Mouse (Mus musculus) ES-E14 (cell line): ENCODE results near the gene Sh3kbp1.

Experiments
- CHD2 ChIP-seq: IDR thresholded peaks from 2 replicates; pipeline ENCODE4 v1.6.1; 2014; ENCODE audit warnings: mild to moderate bottlenecking, low read depth, low read length, inconsistent platforms
- MAFK ChIP-seq: IDR thresholded peaks from 2 replicates; pipeline ENCODE4 v1.6.1; 2014; ENCODE audit warnings: mild to moderate bottlenecking, low read depth, low read length, inconsistent platforms; ENCODE audit not compliant: insufficient read depth

DNA sequence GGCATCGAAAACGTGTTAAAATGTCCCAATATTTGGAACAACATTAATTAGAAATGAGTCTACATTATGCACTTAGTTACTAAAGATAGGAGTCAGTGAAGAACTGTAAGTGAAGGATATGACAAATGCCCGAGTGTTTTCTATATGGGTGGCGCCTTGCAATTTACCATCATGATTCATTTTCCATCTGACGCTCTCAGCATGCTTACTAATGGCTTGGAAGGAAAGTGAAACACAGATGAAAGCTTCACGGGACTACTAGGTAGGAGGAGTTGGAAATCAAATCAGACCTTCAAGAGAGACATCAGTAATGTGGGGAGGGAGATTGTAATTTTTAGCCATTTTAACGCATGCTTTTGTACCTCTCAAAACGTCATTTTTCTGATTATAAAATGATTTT lies 223.7 kb downstream of the Sh3kbp1 start:
- TF ChIP-seq MAFK (no peak), CHD2 (no peak)
